Mouse (Mus musculus) kidney, embryonic 14.5 days (tissue): ENCODE results near the gene Lef1. TPM values are rescaled to one million over a fixed set of nuclear protein-coding genes. Genes with fewer than 3 reads are reported as not detected.

Experiments
- ATAC-seq: fragments of 200-750 bp; cut with Nextera tagmentation; 2 replicates; pipeline ENCODE4 v1.8.0; 2017; ENCODE audit warnings: moderate number of reproducible peaks, mild to moderate bottlenecking, moderate TSS enrichment, moderate library complexity; ENCODE audit not compliant: low FRiP score, low TSS enrichment
- H3K27ac ChIP-seq: fragments of 300-500 bp; sonication (generic); 2 replicates; pipeline ENCODE4 v1.5.1; 2014; ENCODE audit warnings: low read depth, mild to moderate bottlenecking, low read length, moderate library complexity, mixed read lengths
- H3K27me3 ChIP-seq: fragments of 300-500 bp; sonication (generic); 2 replicates; pipeline ENCODE4 v1.6.1; 2014; ENCODE audit warnings: mild to moderate bottlenecking, low read length; ENCODE audit not compliant: control insufficient read depth, insufficient read depth
- H3K36me3 ChIP-seq: fragments of 300-500 bp; sonication (generic); 2 replicates; pipeline ENCODE4 v1.6.1; 2014; ENCODE audit warnings: low read length, mixed read lengths; ENCODE audit not compliant: control insufficient read depth, insufficient read depth
- H3K4me1 ChIP-seq: fragments of 300-500 bp; sonication (generic); 2 replicates; pipeline ENCODE4 v1.6.1; 2014; ENCODE audit warnings: low read length, mixed read lengths; ENCODE audit not compliant: control insufficient read depth, insufficient read depth
- H3K4me2 ChIP-seq: fragments of 300-500 bp; sonication (generic); replicated peaks from 2 replicates; pipeline ENCODE4 v1.6.1; 2014; ENCODE audit warnings: low read depth, mild to moderate bottlenecking, low read length
- H3K4me3 ChIP-seq: fragments of 300-500 bp; sonication (generic); 2 replicates; pipeline ENCODE4 v1.5.1; 2014; ENCODE audit warnings: mild to moderate bottlenecking, low read length
- H3K9ac ChIP-seq: fragments of 300-500 bp; sonication (generic); 2 replicates; pipeline ENCODE4 v1.6.1; 2014; ENCODE audit warnings: low read depth, mild to moderate bottlenecking, low read length, moderate library complexity
- H3K9me3 ChIP-seq: fragments of 300-500 bp; sonication (generic); 2 replicates; pipeline ENCODE4 v1.6.1; 2016; ENCODE audit warnings: low read length; ENCODE audit not compliant: control insufficient read depth
- WGBS: fragments of 180-500 bp; shearing (Covaris S2); extraction: QIAGEN DNeasy Blood & Tissue Kit; methylation state at CpG from one replicate; pipeline ENCODE4 v1.1.7; 2014; 5-methylcytosine and 5-hydroxymethylcytosine counted together
- polyA plus RNA-seq: library from polyadenylated mRNA; unstranded; fragments of >200 nt; fragmentation: Nextera tagmentation; extraction: Ambion mirVana; gene quantifications from 2 replicates; pipeline ENCODE4 v1.2.1, GENCODE M21; 2014

The Lef1 gene
- polyA plus RNA-seq, 1 experiment from 2014 or later, result 32.1 TPM

GRCm38 (mm10) chr3:131159204-131159760, 49.0 kb downstream of the Lef1 start:
- peak overlapping the region; percentile 14; the same call in 1 of the 2 replicates for H3K27ac ChIP-seq
- no peak overlapping the region for H3K4me2 ChIP-seq
- no peak overlapping the region for H3K9ac ChIP-seq
- no peak for ATAC-seq
- WGBS, result 51% methylated on average over 12 of the region's 12 CpGs
- no peaks in the 10 kb centered on the region for H3K27me3 ChIP-seq
- no peak overlapping the region for H3K4me3 ChIP-seq
- H3K36me3 ChIP-seq, result no peaks in the 10 kb centered on the region
- H3K9me3 ChIP-seq, result no peaks in the 10 kb centered on the region
- peaks cover 23% of the 10 kb centered on the region for H3K4me1 ChIP-seq

GRCm38 (mm10) chr3:131159881-131160615, 49.8 kb downstream of the Lef1 start:
- Histone ChIP-seq H3K4me2 (no peak overlapping the region), H3K27me3 (no peaks in the 10 kb centered on the region), H3K36me3 (no peaks in the 10 kb centered on the region), H3K9ac (no peak overlapping the region), H3K4me1 (peaks cover 23% of the 10 kb centered on the region), H3K9me3 (no peaks in the 10 kb centered on the region), H3K27ac (no peak overlapping the region), H3K4me3 (no peak overlapping the region)
- 72% methylated on average over 14 of the region's 14 CpGs for WGBS
- no peak for ATAC-seq

GRCm38 (mm10) chr3:131160921-131161320, 50.6 kb downstream of the Lef1 start:
- H3K4me1 ChIP-seq, result peaks cover 17% of the 10 kb centered on the region; the same call in 1 of the 2 replicates
- no peak overlapping the region for H3K4me3 ChIP-seq
- no peaks in the 10 kb centered on the region for H3K27me3 ChIP-seq
- H3K27ac ChIP-seq, result no peak overlapping the region
- no peak for ATAC-seq
- H3K9me3 ChIP-seq, result no peaks in the 10 kb centered on the region
- H3K4me2 ChIP-seq, result no peak overlapping the region
- H3K36me3 ChIP-seq, result no peaks in the 10 kb centered on the region
- 56% methylated on average over 7 of the region's 7 CpGs for WGBS
- no peak overlapping the region for H3K9ac ChIP-seq

GRCm38 (mm10) chr3:131167731-131168130, 57.5 kb downstream of the Lef1 start:
- 92% methylated on average over 4 of the region's 4 CpGs for whole genome bisulfite sequencing

GRCm38 (mm10) chr3:131169161-131169560, 58.9 kb downstream of the Lef1 start:
- H3K4me3 ChIP-seq, result no peak overlapping the region
- H3K27ac ChIP-seq, result no peak overlapping the region
- H3K4me1 ChIP-seq, result no peaks in the 10 kb centered on the region
- H3K36me3 ChIP-seq, result no peaks in the 10 kb centered on the region
- no peak for ATAC-seq
- no peaks in the 10 kb centered on the region for H3K9me3 ChIP-seq
- no peaks in the 10 kb centered on the region for H3K27me3 ChIP-seq
- 94% methylated on average over 6 of the region's 6 CpGs for WGBS
- no peak overlapping the region for H3K9ac ChIP-seq
- H3K4me2 ChIP-seq, result no peak overlapping the region

More at GRCm38 (mm10) chr3:131167731-131168130, 57.5 kb downstream of the Lef1 start:
- Histone ChIP-seq H3K27ac (no peak overlapping the region), H3K9me3 (no peaks in the 10 kb centered on the region), H3K27me3 (no peaks in the 10 kb centered on the region), H3K4me2 (no peak overlapping the region), H3K36me3 (no peaks in the 10 kb centered on the region), H3K9ac (no peak overlapping the region), H3K4me3 (no peak overlapping the region), H3K4me1 (no peaks in the 10 kb centered on the region)
- no peak for ATAC-seq

DNA sequence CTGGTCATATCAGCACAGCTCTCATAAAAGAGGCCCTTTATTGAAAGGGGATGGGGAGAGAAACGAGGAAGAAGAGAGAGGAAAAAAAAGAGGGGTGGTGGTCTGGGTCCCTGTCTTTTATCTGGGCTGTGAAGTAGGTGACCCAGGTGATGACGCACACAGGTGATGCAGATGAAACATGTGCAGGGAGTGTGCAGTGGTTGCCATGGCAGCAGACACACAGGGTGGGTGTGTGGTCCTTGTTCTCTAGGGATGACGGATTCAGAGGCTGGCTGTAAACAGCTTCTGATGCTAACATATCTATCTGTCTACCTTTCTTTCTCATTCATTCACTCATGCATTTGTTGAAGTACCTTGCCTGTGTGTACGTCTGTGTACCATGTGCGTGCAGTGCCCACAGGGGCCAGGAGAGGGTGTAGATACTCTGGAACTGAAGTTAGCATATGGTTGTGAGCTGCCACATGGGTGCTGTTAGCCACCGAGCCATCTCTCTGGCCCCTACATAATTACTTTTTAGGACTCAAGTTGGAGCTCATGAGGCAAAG, 59.9 kb downstream of the Lef1 start:
- Histone ChIP-seq H3K27me3 (no peaks in the 10 kb centered on the region), H3K36me3 (no peaks in the 10 kb centered on the region), H3K9me3 (no peaks in the 10 kb centered on the region), H3K4me2 (no peak overlapping the region), H3K4me1 (no peaks in the 10 kb centered on the region), H3K27ac (no peak overlapping the region), H3K9ac (no peak overlapping the region), H3K4me3 (no peak overlapping the region)
- WGBS, result 89% methylated on average over 6 of the region's 6 CpGs
- ATAC-seq, result no peak

DNA sequence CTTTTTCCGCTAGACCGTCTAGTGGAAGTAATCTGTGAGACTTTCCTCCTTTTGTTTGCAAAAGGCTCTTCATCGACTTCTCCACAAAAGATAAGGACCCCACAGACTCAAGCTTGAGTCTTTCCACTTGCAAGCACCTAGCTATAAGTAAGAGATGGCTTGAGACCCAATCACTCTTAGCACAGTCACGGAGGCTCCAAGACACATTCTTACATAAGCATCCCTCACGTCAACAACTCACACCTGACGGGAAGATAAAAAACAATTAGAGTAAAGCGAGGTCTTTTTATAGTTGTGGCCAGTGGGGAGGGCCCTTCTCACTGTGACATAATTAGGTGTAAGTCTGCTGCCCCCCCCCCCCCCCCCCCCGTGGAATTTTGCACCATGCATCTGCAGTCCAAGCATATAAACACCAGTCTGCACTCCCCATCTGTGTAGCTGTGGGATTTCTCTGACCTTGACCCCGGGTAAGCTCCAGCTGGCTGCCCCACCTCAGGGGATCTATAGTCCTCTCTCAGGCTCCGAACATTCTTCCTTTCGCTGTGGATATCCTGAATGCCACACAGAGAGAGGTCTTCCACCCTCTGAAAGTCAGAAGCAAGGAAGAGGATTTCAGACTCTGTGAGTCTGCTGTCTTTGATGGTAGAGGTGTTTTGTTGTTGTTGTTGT, 61.2 kb downstream of the Lef1 start:
- no peak overlapping the region for H3K27ac ChIP-seq

GRCm38 (mm10) chr3:131172293-131172692, 62.0 kb downstream of the Lef1 start:
- 86% methylated on average over 4 of the region's 4 CpGs for WGBS
- ATAC-seq, result no peak
- no peak overlapping the region for H3K27ac ChIP-seq
- no peaks in the 10 kb centered on the region for H3K36me3 ChIP-seq
- no peaks in the 10 kb centered on the region for H3K27me3 ChIP-seq
- no peak overlapping the region for H3K9ac ChIP-seq
- no peaks in the 10 kb centered on the region for H3K4me1 ChIP-seq
- no peaks in the 10 kb centered on the region for H3K9me3 ChIP-seq
- H3K4me3 ChIP-seq, result no peak overlapping the region
- no peak overlapping the region for H3K4me2 ChIP-seq

More for the DNA sequence above, 61.2 kb downstream of the Lef1 start:
- H3K4me3 ChIP-seq, result no peak overlapping the region
- no peaks in the 10 kb centered on the region for H3K27me3 ChIP-seq
- H3K4me1 ChIP-seq, result no peaks in the 10 kb centered on the region
- WGBS, result 65% methylated on average over 11 of the region's 11 CpGs
- no peaks in the 10 kb centered on the region for H3K9me3 ChIP-seq
- no peaks in the 10 kb centered on the region for H3K36me3 ChIP-seq
- no peak for ATAC-seq
- H3K9ac ChIP-seq, result no peak overlapping the region
- H3K4me2 ChIP-seq, result no peak overlapping the region

- H3K4me1 ChIP-seq, result no peaks in the 10 kb centered on the region
- no peaks in the 10 kb centered on the region for H3K27me3 ChIP-seq
- H3K9ac ChIP-seq, result no peak overlapping the region
- 87% methylated on average over 11 of the region's 11 CpGs for WGBS
- no peak overlapping the region for H3K27ac ChIP-seq
- no peak for ATAC-seq
- no peak overlapping the region for H3K4me2 ChIP-seq
- H3K9me3 ChIP-seq, result no peaks in the 10 kb centered on the region
- H3K36me3 ChIP-seq, result no peaks in the 10 kb centered on the region
- H3K4me3 ChIP-seq, result no peak overlapping the region
Measured at GRCm38 (mm10) chr3:131181006-131181405, 70.7 kb downstream of the Lef1 start.
